Mouse (Mus musculus): ENCODE results near the gene Dock4. TPM values are rescaled to one million over a fixed set of nuclear protein-coding genes. Genes with fewer than 3 reads are reported as not detected.

Dock4 gene
- total and polyA plus RNA-seq, 2 experiments from 2014 or later: 15.5 to 28.6 TPM

DNA sequence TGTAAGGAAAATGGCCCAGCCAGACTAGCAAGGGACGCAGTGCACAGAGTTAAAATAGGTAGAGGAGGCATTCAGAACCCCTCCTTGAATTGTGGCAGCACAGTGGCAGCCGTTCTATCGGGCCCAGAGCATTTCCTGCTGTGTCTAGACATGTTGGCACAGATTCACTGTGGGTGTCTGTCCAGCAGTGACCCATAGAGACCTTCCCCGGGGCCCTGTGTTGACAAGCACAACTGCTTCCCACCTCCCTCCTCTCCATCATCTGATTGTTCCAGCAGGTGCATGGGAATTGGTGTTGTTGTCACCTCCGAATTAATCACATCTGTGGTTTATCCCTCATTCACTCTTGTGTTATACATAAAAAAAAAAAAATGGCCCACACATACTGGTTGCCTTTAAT lies 210.7 kb downstream of the Dock4 start:
- no peak for ATAC-seq (ENCODE audit: low FRiP score)
- no peak for DNase-seq (ENCODE audit: low spot score)
- 34% methylated on average over 5 of the region's 5 CpGs for WGBS

DNA sequence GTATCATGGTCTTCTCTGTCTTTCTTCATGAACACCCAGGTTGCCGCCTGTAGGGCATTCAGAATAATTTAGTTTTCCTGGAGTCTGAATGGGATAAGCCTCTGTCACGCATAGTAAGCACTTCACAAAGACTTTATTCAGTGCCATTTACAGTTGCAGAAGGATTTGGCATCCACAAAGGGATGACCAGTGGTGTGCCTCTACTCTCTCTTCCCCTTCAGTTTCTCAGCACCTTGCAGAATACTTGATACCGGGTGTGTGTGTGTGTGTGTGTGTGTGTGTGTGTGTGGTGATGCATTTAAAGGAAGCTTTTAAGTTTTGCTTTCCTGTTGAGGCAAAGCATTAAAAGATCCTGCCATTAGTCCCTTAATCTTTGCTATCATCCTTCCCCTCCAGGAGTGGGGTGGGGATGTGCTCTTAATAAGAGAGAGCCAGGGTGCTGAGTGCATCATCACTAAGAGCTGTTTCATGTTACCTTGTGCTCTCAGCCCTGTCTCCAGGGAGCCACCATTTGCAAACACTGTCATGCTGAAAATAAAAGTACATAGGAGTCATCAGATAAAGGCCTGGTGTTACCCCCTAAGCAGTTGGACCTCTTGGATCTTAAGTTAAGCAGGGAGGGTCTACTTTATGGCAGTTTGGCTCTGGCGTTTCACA lies 211.6 kb downstream of the Dock4 start:
- Histone ChIP-seq H3K27me3 (ENCODE audit: insufficient read depth, low read length) (no peaks in the 10 kb centered on the region), H3K9ac (replicated peaks; ENCODE audit: low read length, poor library complexity, severe bottlenecking) (no peak overlapping the region), H3K9me3 (ENCODE audit: low read length) (no peaks in the 10 kb centered on the region), H3K4me3 (ENCODE audit: low read depth, low read length) (no peak overlapping the region), H3K27ac (ENCODE audit: low read depth, low read length) (no peak overlapping the region), H3K4me2 (ENCODE audit: low read depth, low read length, poor library complexity, severe bottlenecking) (no peak overlapping the region), H3K4me1 (ENCODE audit: insufficient read depth, low read length) (no peaks in the 10 kb centered on the region), H3K36me3 (ENCODE audit: insufficient read depth, low read length) (0 out of 2 replicates have a peak, but pooled peaks cover 2% of the 10 kb centered on the region)
- DNase-seq (ENCODE audit: low spot score): no peak
- no peak for ATAC-seq (ENCODE audit: low FRiP score)
- TF ChIP-seq CTCF (IDR thresholded peaks at IDR 0.05): no peak
- WGBS: 28% methylated on average over 4 of the region's 4 CpGs

More for the DNA sequence above, 210.7 kb downstream of the Dock4 start:
- Histone ChIP-seq H3K4me3 (ENCODE audit: low read depth, low read length) (no peak overlapping the region), H3K27me3 (ENCODE audit: insufficient read depth, low read length) (no peaks in the 10 kb centered on the region), H3K9ac (replicated peaks; ENCODE audit: low read length, poor library complexity, severe bottlenecking) (no peak overlapping the region), H3K4me1 (ENCODE audit: insufficient read depth, low read length) (no peaks in the 10 kb centered on the region), H3K4me2 (ENCODE audit: low read depth, low read length, poor library complexity, severe bottlenecking) (no peak overlapping the region), H3K9me3 (ENCODE audit: low read length) (no peaks in the 10 kb centered on the region), H3K27ac (ENCODE audit: low read depth, low read length) (no peak overlapping the region), H3K36me3 (ENCODE audit: insufficient read depth, low read length) (0 out of 2 replicates have a peak, but pooled peaks cover 2% of the 10 kb centered on the region)
- TF ChIP-seq CTCF (IDR thresholded peaks at IDR 0.05): no peak

DNA sequence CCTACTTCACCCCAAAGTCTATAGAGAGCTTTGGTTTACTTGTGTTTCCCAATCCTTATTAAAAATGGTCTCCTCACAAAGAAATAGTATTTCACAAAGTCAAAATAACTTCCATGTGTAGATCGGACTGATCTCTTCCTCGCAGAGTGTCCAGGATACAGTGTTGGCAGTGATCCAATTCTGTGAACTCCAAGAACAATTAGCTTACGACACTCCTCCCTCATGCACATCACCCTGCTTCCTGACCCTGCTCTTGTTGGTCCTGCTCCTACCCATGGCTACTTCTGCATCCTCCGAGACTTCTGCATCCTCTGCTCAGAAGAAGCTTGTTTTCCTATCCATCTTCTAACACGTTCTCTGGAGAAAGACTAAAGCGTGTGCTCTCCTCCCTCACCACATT lies 213.9 kb downstream of the Dock4 start:
- Histone ChIP-seq H3K27me3 (ENCODE audit: insufficient read depth, low read length) (no peaks in the 10 kb centered on the region), H3K9me3 (ENCODE audit: low read length) (no peaks in the 10 kb centered on the region), H3K27ac (ENCODE audit: low read depth, low read length) (no peak overlapping the region), H3K4me3 (ENCODE audit: low read depth, low read length) (no peak overlapping the region), H3K4me1 (ENCODE audit: insufficient read depth, low read length) (no peaks in the 10 kb centered on the region), H3K4me2 (ENCODE audit: low read depth, low read length, poor library complexity, severe bottlenecking) (no peak overlapping the region), H3K9ac (replicated peaks; ENCODE audit: low read length, poor library complexity, severe bottlenecking) (no peak overlapping the region), H3K36me3 (ENCODE audit: insufficient read depth, low read length) (0 out of 2 replicates have a peak, but pooled peaks cover 6% of the 10 kb centered on the region)
- no peak for TF ChIP-seq CTCF (IDR thresholded peaks at IDR 0.05)
- no peak for ATAC-seq (ENCODE audit: low FRiP score)
- DNase-seq (ENCODE audit: low spot score): no peak
- 70% methylated on average over 6 of the region's 6 CpGs for WGBS

DNA sequence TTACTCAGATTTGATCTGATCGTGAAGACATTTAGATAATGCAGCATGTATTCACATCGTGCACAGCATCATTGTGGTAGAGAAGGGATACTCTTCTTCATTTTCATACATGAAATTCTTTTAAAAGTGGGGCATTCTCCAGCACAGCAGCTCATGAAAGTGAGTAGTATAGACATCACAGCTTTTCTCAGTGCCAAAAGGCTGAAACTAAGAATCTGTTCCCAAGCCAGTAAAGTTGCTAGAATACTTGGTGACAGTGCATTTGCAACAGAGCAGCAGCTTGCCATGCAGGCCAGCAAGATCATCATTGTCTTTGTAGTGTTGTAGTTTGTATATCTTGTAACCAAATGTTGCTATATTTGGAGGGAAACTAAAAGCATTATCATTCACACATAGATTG lies 223.7 kb downstream of the Dock4 start:
- H3K9me3 ChIP-seq (ENCODE audit: low read length): no peaks in the 10 kb centered on the region
- H3K27me3 ChIP-seq (ENCODE audit: insufficient read depth, low read length): no peaks in the 10 kb centered on the region
- H3K36me3 ChIP-seq (ENCODE audit: insufficient read depth, low read length): no peaks in the 10 kb centered on the region; the same call in 1 of the 2 replicates
- no peak overlapping the region for H3K4me3 ChIP-seq (ENCODE audit: low read depth, low read length)
- no peak for TF ChIP-seq CTCF (IDR thresholded peaks at IDR 0.05)
- 83% methylated on average over 2 of the region's 2 CpGs for WGBS
- H3K9ac ChIP-seq (replicated peaks; ENCODE audit: low read length, poor library complexity, severe bottlenecking): no peak overlapping the region
- ATAC-seq (ENCODE audit: low FRiP score) (no peak), DNase-seq (ENCODE audit: low spot score) (no peak)
- H3K27ac ChIP-seq (ENCODE audit: low read depth, low read length): no peak overlapping the region
- H3K4me1 ChIP-seq (ENCODE audit: insufficient read depth, low read length): no peaks in the 10 kb centered on the region
- no peak overlapping the region for H3K4me2 ChIP-seq (ENCODE audit: low read depth, low read length, poor library complexity, severe bottlenecking)

DNA sequence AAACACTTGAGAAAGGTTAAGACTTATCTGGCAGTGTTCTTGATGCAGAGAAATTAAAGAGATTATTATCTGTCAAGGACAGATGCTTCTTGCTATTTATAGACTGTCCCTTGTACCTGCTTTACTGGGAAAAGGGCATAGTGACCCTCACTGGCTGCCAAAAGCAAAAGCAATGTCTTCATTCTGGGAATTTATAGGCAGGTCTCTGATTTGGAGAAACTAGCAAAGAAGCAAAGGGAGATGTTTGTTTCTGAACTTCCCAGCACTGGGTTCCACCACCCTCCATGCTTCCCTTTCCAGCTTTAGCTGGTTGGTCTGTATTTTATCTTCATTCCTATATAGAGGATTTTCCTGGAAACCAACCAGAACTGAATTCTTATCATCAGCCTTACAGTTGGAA lies 225.0 kb downstream of the Dock4 start:
- H3K27ac ChIP-seq (ENCODE audit: low read depth, low read length): no peak overlapping the region
- H3K4me3 ChIP-seq (ENCODE audit: low read depth, low read length): no peak overlapping the region
- H3K4me2 ChIP-seq (ENCODE audit: low read depth, low read length, poor library complexity, severe bottlenecking): no peak overlapping the region
- H3K9ac ChIP-seq (replicated peaks; ENCODE audit: low read length, poor library complexity, severe bottlenecking): no peak overlapping the region
- ATAC-seq (ENCODE audit: low FRiP score): no peak
- DNase-seq (ENCODE audit: low spot score): no peak
- no peaks in the 10 kb centered on the region for H3K27me3 ChIP-seq (ENCODE audit: insufficient read depth, low read length)
- no peaks in the 10 kb centered on the region for H3K4me1 ChIP-seq (ENCODE audit: insufficient read depth, low read length)
- no peaks in the 10 kb centered on the region for H3K9me3 ChIP-seq (ENCODE audit: low read length)
- no peaks in the 10 kb centered on the region; the same call in 1 of the 2 replicates for H3K36me3 ChIP-seq (ENCODE audit: insufficient read depth, low read length)
- TF ChIP-seq CTCF (IDR thresholded peaks at IDR 0.05): no peak

DNA sequence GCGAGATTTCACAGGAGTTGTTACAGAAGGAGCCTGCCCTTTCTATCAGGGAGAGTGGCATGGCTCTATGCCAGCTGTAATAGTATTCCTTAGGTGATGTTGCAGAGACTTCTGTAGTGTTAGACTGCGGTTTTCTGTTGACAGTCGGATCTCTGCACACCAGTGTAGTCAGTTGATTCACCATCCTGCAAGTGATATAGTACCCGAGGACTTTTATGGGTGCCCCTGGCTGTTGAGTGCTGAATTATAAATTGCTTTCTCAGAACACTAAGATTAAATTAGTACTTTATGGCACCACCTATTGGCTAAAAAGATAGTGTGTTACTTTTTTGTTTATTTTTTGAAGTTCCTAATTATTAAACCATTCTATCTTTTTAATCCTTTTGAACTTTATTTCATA lies 234.0 kb downstream of the Dock4 start:
- 74% methylated on average over 4 of the region's 4 CpGs for WGBS
- ATAC-seq (ENCODE audit: low FRiP score) (no peak), DNase-seq (ENCODE audit: low spot score) (no peak)
- no peak overlapping the region for H3K27ac ChIP-seq (ENCODE audit: low read depth, low read length)
- TF ChIP-seq CTCF (IDR thresholded peaks at IDR 0.05): peak; percentile 52
- H3K9me3 ChIP-seq (ENCODE audit: low read length): no peaks in the 10 kb centered on the region
- peaks cover 5% of the 10 kb centered on the region; the same call in 1 of the 2 replicates for H3K36me3 ChIP-seq (ENCODE audit: insufficient read depth, low read length)
- H3K4me1 ChIP-seq (ENCODE audit: insufficient read depth, low read length): no peaks in the 10 kb centered on the region
- H3K9ac ChIP-seq (replicated peaks; ENCODE audit: low read length, poor library complexity, severe bottlenecking): no peak overlapping the region
- H3K4me2 ChIP-seq (ENCODE audit: low read depth, low read length, poor library complexity, severe bottlenecking): no peak overlapping the region
- no peaks in the 10 kb centered on the region for H3K27me3 ChIP-seq (ENCODE audit: insufficient read depth, low read length)
- H3K4me3 ChIP-seq (ENCODE audit: low read depth, low read length): no peak overlapping the region
